Mouse (Mus musculus): ENCODE data around the gene Snx9.

Snx9 gene

GRCm38 (mm10) chr17:5969246-5969645, 128.1 kb downstream of the Snx9 start:
- no peak for DNase-seq (ENCODE audit: low spot score)

- DNase-seq (ENCODE audit: low spot score) = no peak
Measured at GRCm38 (mm10) chr17:5970298-5970821, 129.2 kb downstream of the Snx9 start.

- no peak for DNase-seq (ENCODE audit: low spot score)
Measured at GRCm38 (mm10) chr17:5973536-5973935, 132.4 kb downstream of the Snx9 start.

- peak; percentile 41 for DNase-seq (ENCODE audit: low spot score)
Measured at GRCm38 (mm10) chr17:5975099-5975977, 134.2 kb downstream of the Snx9 start.

GRCm38 (mm10) chr17:5976221-5977055, 135.3 kb downstream of the Snx9 start:
- DNase-seq (ENCODE audit: low spot score) = no peak

GRCm38 (mm10) chr17:5977056-5977920, 136.2 kb downstream of the Snx9 start:
- DNase-seq (ENCODE audit: low spot score) = no peak

GRCm38 (mm10) chr17:5977921-5978504, 136.9 kb downstream of the Snx9 start:
- DNase-seq (ENCODE audit: low spot score) = no peak

GRCm38 (mm10) chr17:5978505-5979077, 137.5 kb downstream of the Snx9 start:
- DNase-seq (ENCODE audit: low spot score) = no peak

GRCm38 (mm10) chr17:5980860-5981259, 139.7 kb downstream of the Snx9 start:
- DNase-seq (ENCODE audit: low spot score) = no peak

All from testis, postnatal 14 days (tissue).